Mouse (Mus musculus) heart, embryonic 15.5 days (tissue): ENCODE measurements at regions not wholly inside any gene's neighbourhood (a gene's known extent, or its start where the extent isn't known, plus 50 kb on each side); places are given as distances from the start of the nearest gene placed in this dataset.
"Not testable (repeated sequence)": the region's sequence is repeated elsewhere in the genome, so short reads cannot be mapped to it uniquely, and the experiment has no call there.

Source experiments
- ATAC-seq: fragments of 200-750 bp; cut with Nextera tagmentation; replicated peaks from 2 replicates; pipeline ENCODE4 v1.8.0; 2017; ENCODE audit warnings: low read depth, moderate TSS enrichment; ENCODE audit not compliant: insufficient number of reproducible peaks, insufficient read depth, low FRiP score
- H3K27ac ChIP-seq: fragments of 300-500 bp; sonication (generic); 2 replicates; pipeline ENCODE4 v1.5.1; 2015; ENCODE audit warnings: mild to moderate bottlenecking, inconsistent platforms
- H3K27me3 ChIP-seq: fragments of 300-500 bp; sonication (generic); 2 replicates; pipeline ENCODE4 v1.6.1; 2015; ENCODE audit warnings: inconsistent platforms
- H3K36me3 ChIP-seq: fragments of 300-500 bp; sonication (generic); 2 replicates; pipeline ENCODE4 v1.6.1; 2015; ENCODE audit warnings: mild to moderate bottlenecking, inconsistent platforms
- H3K4me1 ChIP-seq: fragments of 300-500 bp; sonication (generic); replicated peaks from 2 replicates; pipeline ENCODE4 v1.6.1; 2015; ENCODE audit warnings: inconsistent platforms
- H3K4me2 ChIP-seq: fragments of 300-500 bp; sonication (generic); 2 replicates; pipeline ENCODE4 v1.6.1; 2015; ENCODE audit warnings: inconsistent platforms, mild to moderate bottlenecking, moderate library complexity
- H3K4me3 ChIP-seq: fragments of 300-500 bp; sonication (generic); 2 replicates; pipeline ENCODE4 v1.5.1; 2015; ENCODE audit warnings: mild to moderate bottlenecking, inconsistent platforms
- H3K9ac ChIP-seq: fragments of 300-500 bp; sonication (generic); 2 replicates; pipeline ENCODE4 v1.6.1; 2015; ENCODE audit warnings: mild to moderate bottlenecking, inconsistent platforms
- H3K9me3 ChIP-seq: fragments of 300-500 bp; sonication (generic); replicated peaks from 2 replicates; pipeline ENCODE4 v1.6.1; 2016; ENCODE audit warnings: inconsistent platforms
- WGBS: fragments of 180-500 bp; shearing (Covaris S2); methylation state at CpG from one replicate; pipeline ENCODE4 v1.1.7; 2015; ENCODE audit warnings: mixed read lengths; 5-methylcytosine and 5-hydroxymethylcytosine counted together

- no peak overlapping the region for H3K4me2 ChIP-seq
- no peak overlapping the region for H3K9ac ChIP-seq
- no peaks in the 10 kb centered on the region for H3K4me1 ChIP-seq
- 33% methylated on average over 1 of the region's 1 CpGs for WGBS
- H3K9me3 ChIP-seq: no peaks in the 10 kb centered on the region
- H3K36me3 ChIP-seq: no peaks in the 10 kb centered on the region
- H3K27me3 ChIP-seq: no peaks in the 10 kb centered on the region; the same call in 1 of the 2 replicates
- no peak overlapping the region for H3K27ac ChIP-seq
- H3K4me3 ChIP-seq: no peak overlapping the region
- no peak for ATAC-seq
Measured at GRCm38 (mm10) chrX:94863123-94863522, 138.8 kb downstream of the Zxdb start.

GRCm38 (mm10) chrX:94865531-94866502 is 141.4 kb downstream of the Zxdb start:
- no peaks in the 10 kb centered on the region for H3K27me3 ChIP-seq
- H3K36me3 ChIP-seq: no peaks in the 10 kb centered on the region
- peak overlapping the region; percentile 64 for H3K27ac ChIP-seq
- H3K4me1 ChIP-seq: no peaks in the 10 kb centered on the region
- peak; percentile 100 for ATAC-seq
- peak overlapping the region; percentile 48 for H3K4me3 ChIP-seq
- no peaks in the 10 kb centered on the region for H3K9me3 ChIP-seq
- WGBS: 13% methylated on average over 15 of the region's 18 CpGs
- H3K9ac ChIP-seq: peak overlapping the region; percentile 38; the same call in 1 of the 2 replicates
- H3K4me2 ChIP-seq: peak overlapping the region; percentile 72

- not testable (repeated sequence) for ATAC-seq, H3K36me3 ChIP-seq, H3K4me3 ChIP-seq, H3K9me3 ChIP-seq, H3K27me3 ChIP-seq, H3K9ac ChIP-seq, H3K4me2 ChIP-seq, H3K4me1 ChIP-seq, H3K27ac ChIP-seq
- WGBS: 86% methylated on average over 2 of the region's 2 CpGs
Measured at GRCm38 (mm10) chrX:94883547-94883946, 142.9 kb downstream of the Spin4 start.
